Mouse (Mus musculus) heart, embryonic 10.5 days (tissue): ENCODE data around the gene Hoxd8. TPM values are rescaled to one million over a fixed set of nuclear protein-coding genes. Genes with fewer than 3 reads are reported as not detected.

Source experiments
- DNase-seq: peaks from one replicate; pipeline ENCODE4 v3.0.0-alpha.2; 2017; ENCODE audit warnings: low spot score
- H3K27ac ChIP-seq: fragments of 300-500 bp; sonication (generic); 2 replicates; pipeline ENCODE4 v1.5.1; 2016; ENCODE audit warnings: mild to moderate bottlenecking
- H3K27me3 ChIP-seq: fragments of 300-500 bp; sonication (generic); 2 replicates; pipeline ENCODE4 v1.6.1; 2016; ENCODE audit warnings: mild to moderate bottlenecking; ENCODE audit not compliant: poor library complexity, insufficient read depth, severe bottlenecking
- H3K36me3 ChIP-seq: fragments of 300-500 bp; sonication (generic); 2 replicates; pipeline ENCODE4 v1.6.1; 2016; ENCODE audit warnings: mild to moderate bottlenecking, moderate library complexity
- H3K4me1 ChIP-seq: fragments of 300-500 bp; sonication (generic); 2 replicates; pipeline ENCODE4 v1.6.1; 2016; ENCODE audit warnings: mild to moderate bottlenecking
- H3K4me3 ChIP-seq: fragments of 300-500 bp; sonication (generic); 2 replicates; pipeline ENCODE4 v1.5.1; 2016; ENCODE audit warnings: mild to moderate bottlenecking, moderate library complexity
- H3K9me3 ChIP-seq: fragments of 300-500 bp; sonication (generic); 2 replicates; pipeline ENCODE4 v1.6.1; 2016; ENCODE audit warnings: mild to moderate bottlenecking, moderate library complexity
- WGBS: fragments of 180-500 bp; shearing (Covaris S2); methylation state at CpG from one replicate; pipeline ENCODE4 v1.1.7; 2016; 5-methylcytosine and 5-hydroxymethylcytosine counted together
- polyA plus RNA-seq: library from polyadenylated mRNA; unstranded; fragments of >200 nt; fragmentation: Nextera tagmentation; extraction: Ambion mirVana; gene quantifications from 2 replicates; pipeline ENCODE4 v1.2.1, GENCODE M21; 2016

The Hoxd8 gene
- polyA plus RNA-seq, 1 experiment from 2014 or later, result 1.3 TPM

DNA sequence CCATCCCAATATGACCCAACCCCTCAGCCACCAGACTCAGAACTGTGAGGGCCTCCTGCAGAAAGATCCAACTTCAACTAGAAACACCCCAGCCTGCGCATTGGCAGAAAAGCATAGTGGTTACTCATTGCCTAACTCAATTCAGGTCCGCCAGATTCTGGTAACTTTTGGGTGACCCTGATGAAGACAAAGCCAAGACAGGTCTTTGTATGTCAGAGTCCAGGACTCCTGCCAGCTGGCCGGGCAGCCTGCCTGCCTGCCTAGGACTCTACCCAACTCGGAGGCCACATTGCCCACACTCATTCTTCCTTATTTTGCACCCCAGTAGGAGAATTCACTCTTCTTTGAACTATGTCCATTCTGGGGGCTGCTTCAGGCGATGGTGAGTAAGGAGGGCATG, 22.1 kb downstream of the Hoxd8 start, which contains the start of gene Gm28230:
TSS of gene Gm28230 (plus strand) at position 178 of the 400 bp plus-strand sequence.
- 10% methylated on average over 5 of the region's 5 CpGs for WGBS
- H3K27ac ChIP-seq, result peak within 1 kb of the TSS; percentile 3; the same call in 1 of the 2 replicates
- H3K4me3 ChIP-seq, result peak within 1 kb of the TSS; percentile 53
- no peaks in the 10 kb centered on the region for H3K36me3 ChIP-seq
- no peaks in the 10 kb centered on the region for H3K9me3 ChIP-seq
- peaks cover 14% of the 10 kb centered on the region for H3K4me1 ChIP-seq
- no peak for DNase-seq
- H3K27me3 ChIP-seq, result peaks cover 100% of the 10 kb centered on the region

GRCm38 (mm10) chr2:74726973-74727639, 22.7 kb downstream of the Hoxd8 start:
- under 1% methylated on average over 43 of the region's 43 CpGs for WGBS
- peaks cover 14% of the 10 kb centered on the region for H3K4me1 ChIP-seq
- no peak for DNase-seq
- H3K4me3 ChIP-seq, result peak overlapping the region; percentile 53
- H3K27me3 ChIP-seq, result peaks cover 100% of the 10 kb centered on the region
- peak overlapping the region; percentile 3; the same call in 1 of the 2 replicates for H3K27ac ChIP-seq
- no peaks in the 10 kb centered on the region for H3K36me3 ChIP-seq
- no peaks in the 10 kb centered on the region for H3K9me3 ChIP-seq

DNA sequence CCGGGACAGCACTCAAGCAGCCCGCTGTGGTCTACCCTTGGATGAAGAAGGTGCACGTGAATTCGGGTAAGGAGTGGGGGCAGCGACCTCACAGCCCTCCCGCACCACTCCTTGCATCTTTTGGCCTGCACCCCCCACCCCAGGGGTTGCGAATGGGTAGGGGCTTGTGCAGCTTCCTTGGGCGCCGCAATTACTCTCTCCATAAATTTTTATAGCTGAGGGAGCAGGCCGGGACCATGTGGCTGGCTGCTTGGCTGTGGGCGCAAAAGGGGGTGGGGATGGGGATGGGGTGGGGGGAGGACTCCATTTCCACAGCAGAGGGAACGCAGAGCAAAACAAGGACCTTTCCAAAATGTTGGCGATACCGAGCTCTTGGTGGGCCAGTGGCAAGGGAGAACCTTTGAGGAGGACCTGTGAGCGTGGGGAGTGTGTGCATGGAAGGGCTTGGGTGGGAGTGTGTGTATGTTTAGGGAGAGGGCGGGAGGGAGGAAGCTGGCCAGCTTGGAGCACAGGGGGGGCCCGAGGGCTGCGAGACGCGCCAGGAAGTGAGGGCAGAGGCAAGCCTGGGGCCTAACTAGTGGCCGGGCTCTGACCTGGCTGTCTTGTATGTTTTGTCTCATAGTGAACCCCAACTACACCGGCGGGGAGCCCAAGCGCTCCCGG, 23.4 kb downstream of the Hoxd8 start:
- Histone ChIP-seq H3K27me3 (peaks cover 100% of the 10 kb centered on the region), H3K27ac (peak overlapping the region; percentile 3; the same call in 1 of the 2 replicates), H3K4me3 (peak overlapping the region; percentile 53), H3K9me3 (no peaks in the 10 kb centered on the region), H3K36me3 (no peaks in the 10 kb centered on the region), H3K4me1 (peaks cover 17% of the 10 kb centered on the region)
- DNase-seq, result no peak
- WGBS, result 1% methylated on average over 25 of the region's 25 CpGs

- no peaks in the 10 kb centered on the region for H3K9me3 ChIP-seq
- peaks cover 19% of the 10 kb centered on the region for H3K4me1 ChIP-seq
- H3K36me3 ChIP-seq, result no peaks in the 10 kb centered on the region
- no peak overlapping the region for H3K4me3 ChIP-seq
- no peak for DNase-seq
- peaks cover 100% of the 10 kb centered on the region for H3K27me3 ChIP-seq
- 3% methylated on average over 13 of the region's 13 CpGs for WGBS
- no peak overlapping the region for H3K27ac ChIP-seq
Observed at GRCm38 (mm10) chr2:74728303-74728680, 23.9 kb downstream of the Hoxd8 start.

GRCm38 (mm10) chr2:74730331-74730730, 25.9 kb downstream of the Hoxd8 start:
- no peak for DNase-seq
- Histone ChIP-seq H3K27ac (no peak overlapping the region), H3K9me3 (no peaks in the 10 kb centered on the region), H3K4me1 (peaks cover 20% of the 10 kb centered on the region), H3K36me3 (no peaks in the 10 kb centered on the region), H3K4me3 (no peak overlapping the region), H3K27me3 (peaks cover 100% of the 10 kb centered on the region)
- WGBS, result 11% methylated on average over 8 of the region's 8 CpGs

GRCm38 (mm10) chr2:74731055-74731454, 26.6 kb downstream of the Hoxd8 start:
- no peak for DNase-seq
- Histone ChIP-seq H3K27ac (no peak overlapping the region), H3K9me3 (no peaks in the 10 kb centered on the region), H3K4me3 (no peak overlapping the region), H3K27me3 (peaks cover 100% of the 10 kb centered on the region), H3K36me3 (no peaks in the 10 kb centered on the region), H3K4me1 (peaks cover 27% of the 10 kb centered on the region)

DNA sequence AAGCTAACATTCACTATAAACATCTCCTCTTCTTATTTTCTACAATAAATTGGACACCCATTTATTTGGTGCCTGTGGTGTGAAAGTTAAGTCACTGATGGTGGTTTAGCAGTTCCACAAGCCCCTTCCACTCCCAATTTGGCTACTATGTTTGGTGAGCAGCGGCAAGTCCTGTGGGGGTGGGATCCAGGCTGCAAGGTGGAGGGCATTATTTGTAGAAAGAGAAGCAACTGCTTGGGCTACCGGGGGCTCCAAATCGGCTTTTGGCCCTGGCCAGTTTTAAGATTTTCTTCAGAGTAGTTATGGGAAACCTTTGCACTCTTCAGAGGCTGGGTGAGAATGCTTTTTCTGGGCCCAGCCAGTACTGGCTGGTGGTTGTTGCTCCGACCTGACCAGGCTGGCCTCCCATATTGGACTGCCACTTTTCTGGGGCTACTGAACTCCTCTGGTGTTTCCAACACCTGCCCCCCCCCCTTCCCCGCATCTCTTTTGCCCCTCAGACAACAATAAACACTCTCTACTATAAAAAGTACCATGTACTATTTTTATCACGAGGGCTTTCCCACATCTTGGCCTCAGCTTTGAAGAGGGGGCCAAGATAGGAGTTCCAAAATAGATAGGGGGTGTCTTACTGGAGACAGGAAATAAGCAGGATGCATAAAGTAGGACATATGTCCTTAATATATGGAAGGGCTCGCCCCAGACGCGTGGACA, 27.5 kb downstream of the Hoxd8 start:
- Histone ChIP-seq H3K4me1 (peaks cover 31% of the 10 kb centered on the region), H3K27ac (no peak overlapping the region), H3K9me3 (no peaks in the 10 kb centered on the region), H3K4me3 (peak overlapping the region; percentile 40; the same call in 1 of the 2 replicates), H3K27me3 (peaks cover 100% of the 10 kb centered on the region), H3K36me3 (no peaks in the 10 kb centered on the region)
- DNase-seq, result no peak
- 4% methylated on average over 9 of the region's 9 CpGs for WGBS

GRCm38 (mm10) chr2:74732513-74733316, 28.3 kb downstream of the Hoxd8 start:
- H3K36me3 ChIP-seq, result no peaks in the 10 kb centered on the region
- no peak for DNase-seq
- H3K4me1 ChIP-seq, result peaks cover 26% of the 10 kb centered on the region
- H3K27me3 ChIP-seq, result peaks cover 100% of the 10 kb centered on the region
- H3K9me3 ChIP-seq, result no peaks in the 10 kb centered on the region
- H3K4me3 ChIP-seq, result peak overlapping the region; percentile 40
- WGBS, result under 1% methylated on average over 52 of the region's 52 CpGs
- H3K27ac ChIP-seq, result no peak overlapping the region

DNA sequence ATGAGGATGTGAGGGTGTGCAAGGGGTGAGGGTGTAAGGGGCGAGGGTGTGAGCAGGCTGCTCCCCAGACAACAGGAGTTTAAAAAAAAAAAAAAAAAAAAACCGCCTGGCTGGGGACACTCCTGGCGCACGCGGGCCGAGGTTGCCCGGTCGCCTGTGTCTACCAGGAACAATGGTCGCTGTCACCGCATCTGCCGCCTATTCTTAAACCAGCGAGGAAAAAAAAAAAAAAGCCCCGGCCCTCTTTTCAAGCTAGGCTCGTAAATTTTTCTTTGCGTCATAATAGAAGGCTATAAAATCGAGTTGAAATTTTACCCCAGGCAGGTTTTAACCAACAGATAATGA, 28.9 kb downstream of the Hoxd8 start:
- Histone ChIP-seq H3K4me3 (peak overlapping the region; percentile 40), H3K27me3 (peaks cover 100% of the 10 kb centered on the region), H3K4me1 (peaks cover 21% of the 10 kb centered on the region), H3K27ac (no peak overlapping the region), H3K36me3 (no peaks in the 10 kb centered on the region), H3K9me3 (no peaks in the 10 kb centered on the region)
- no peak for DNase-seq
- under 1% methylated on average over 16 of the region's 16 CpGs for WGBS

- Histone ChIP-seq H3K9me3 (no peaks in the 10 kb centered on the region), H3K4me3 (no peak overlapping the region), H3K4me1 (peaks cover 25% of the 10 kb centered on the region), H3K27me3 (peaks cover 100% of the 10 kb centered on the region), H3K27ac (no peak overlapping the region), H3K36me3 (no peaks in the 10 kb centered on the region)
- 3% methylated on average over 6 of the region's 6 CpGs for WGBS
- DNase-seq, result no peak
Observed at GRCm38 (mm10) chr2:74733765-74734164, 29.4 kb downstream of the Hoxd8 start.

DNA sequence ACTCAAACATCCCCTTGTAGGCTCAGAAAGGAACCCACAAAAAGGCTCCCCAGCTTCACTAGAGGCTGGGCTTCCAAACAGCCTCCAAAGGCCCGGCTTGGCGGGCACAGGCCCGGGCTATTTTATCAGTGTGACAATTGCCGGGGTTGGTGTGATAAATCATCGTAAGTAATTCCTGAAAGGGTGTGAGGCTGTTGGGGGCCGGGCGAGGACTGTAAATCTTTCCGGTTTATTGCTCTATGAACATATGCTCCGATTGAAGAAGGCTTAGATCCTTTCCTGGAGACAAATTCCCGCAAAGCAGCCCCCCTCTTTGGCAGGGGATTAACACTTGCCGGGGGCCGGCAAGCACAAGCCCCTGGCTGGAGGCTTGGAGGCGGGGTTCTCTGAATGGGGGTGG, 30.0 kb downstream of the Hoxd8 start:
- WGBS, result under 1% methylated on average over 13 of the region's 13 CpGs

GRCm38 (mm10) chr2:74734996-74735811, 30.8 kb downstream of the Hoxd8 start:
- H3K27me3 ChIP-seq, result peaks cover 100% of the 10 kb centered on the region
- H3K27ac ChIP-seq, result no peak overlapping the region
- H3K9me3 ChIP-seq, result no peaks in the 10 kb centered on the region
- no peak for DNase-seq
- under 1% methylated on average over 27 of the region's 27 CpGs for WGBS
- H3K4me3 ChIP-seq, result peak overlapping the region; percentile 45
- H3K36me3 ChIP-seq, result no peaks in the 10 kb centered on the region
- H3K4me1 ChIP-seq, result peaks cover 26% of the 10 kb centered on the region

More for the DNA sequence above, 30.0 kb downstream of the Hoxd8 start:
- Histone ChIP-seq H3K4me1 (peaks cover 25% of the 10 kb centered on the region), H3K27ac (no peak overlapping the region), H3K27me3 (peaks cover 100% of the 10 kb centered on the region), H3K9me3 (no peaks in the 10 kb centered on the region), H3K36me3 (no peaks in the 10 kb centered on the region), H3K4me3 (no peak overlapping the region)
- DNase-seq, result no peak
